Mouse (Mus musculus) heart, postnatal 14 days (tissue): ENCODE measurements around the gene Med18. TPM values are rescaled to one million over a fixed set of nuclear protein-coding genes. Genes with fewer than 3 reads are reported as not detected.
A peak's percentile ranks its signal among the peaks of the same experiment; 100 is the strongest.

ENCODE experiments used
- DNase-seq, 2 experiments: peaks; one replicate each; pipeline ENCODE4 v3.0.0; 2021 to 2022
- intact Hi-C: fragments of 180-260 bp; cut with DNase I; formaldehyde crosslinking; loops from one replicate; pipeline ENCODE4 v1.15.1; 2025
- long read RNA-seq, 2 experiments: library from polyadenylated mRNA; stranded (forward); transcript quantifications; one replicate each; pipeline ENCODE4 v2.0.0; 2021
- total RNA-seq, 2 experiments: library from RNA; stranded (reverse); gene quantifications; 2 replicates each; pipeline ENCODE4 v1.2.3; 2021

Gene Med18
- 1 to 10 TPM; 3.8 to 4.7 TPM for total RNA-seq
- long read RNA-seq, experiment 1, transcript Med18-201 (3 exons, 1,675 nt), result major isoform, 8 of 8 reads
- long read RNA-seq, experiment 1, partial matches to known transcripts, result 0 of 8 reads
- long read RNA-seq, experiment 1, other reads (novel, unspliced or antisense), result 0 of 8 reads
- long read RNA-seq, experiment 2, partial matches to known transcripts, result 0 of 4 reads
- long read RNA-seq, experiment 2, other reads (novel, unspliced or antisense), result 0 of 4 reads

DNA sequence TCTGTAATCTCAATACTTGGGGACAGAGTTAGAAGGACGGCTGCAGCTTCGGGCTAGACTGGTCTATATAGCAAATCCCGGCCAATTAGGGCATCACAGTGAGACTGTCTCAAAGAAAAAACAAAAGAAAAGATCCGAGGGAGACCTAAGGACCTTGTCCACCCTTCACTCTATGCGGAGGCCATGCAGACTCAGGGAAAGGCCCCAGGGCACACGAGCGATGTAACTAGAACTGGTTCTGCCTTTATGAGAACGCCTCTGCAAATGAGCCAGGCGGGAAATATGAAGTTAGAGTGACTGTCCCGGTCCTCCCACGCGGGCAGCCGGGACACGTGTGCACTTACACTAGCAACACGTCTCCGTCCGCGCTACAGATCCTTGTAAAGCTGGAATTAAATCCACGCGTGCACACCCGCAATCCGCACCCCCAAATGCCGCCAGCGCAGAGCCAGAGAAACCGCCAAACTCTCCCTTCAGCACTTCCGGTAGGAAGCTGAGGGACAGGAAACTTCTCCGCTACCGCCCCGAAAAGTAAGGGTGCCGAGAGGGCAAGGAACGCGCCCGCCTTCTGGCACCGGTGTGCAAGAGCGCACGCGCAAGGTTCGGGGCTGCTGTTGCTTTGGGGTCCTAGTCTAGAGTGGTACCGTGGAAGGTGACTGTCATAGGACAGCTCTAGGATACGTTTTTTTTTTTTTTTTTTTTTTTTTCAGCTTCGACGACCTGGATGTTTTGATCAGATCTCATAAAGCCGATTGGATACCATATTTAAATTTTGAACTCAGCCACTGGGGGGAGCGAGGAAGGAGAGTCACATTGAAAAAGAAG lies at the start of gene Med18:
Med18 (minus strand) TSS at position 492 of the 825 bp plus-strand sequence.
- intact Hi-C loops, result loop anchor here (1.0 to 5.0 kb wide), 3 partner anchors 41 to 51 kb away; partner anchors contain the start of gene Phactr4
- peak; percentile 89 to 93 for DNase-seq

GRCm38 (mm10) chr4:132512080-132512479 lies 48.4 kb upstream of the Med18 start:
- DNase-seq, result no peak
- intact Hi-C loops, result loop anchor here (5.0 to 10.0 kb wide), 4 partner anchors 90 to 297 kb away; partner anchors contain the start of genes Phactr4 and Ythdf2

DNA sequence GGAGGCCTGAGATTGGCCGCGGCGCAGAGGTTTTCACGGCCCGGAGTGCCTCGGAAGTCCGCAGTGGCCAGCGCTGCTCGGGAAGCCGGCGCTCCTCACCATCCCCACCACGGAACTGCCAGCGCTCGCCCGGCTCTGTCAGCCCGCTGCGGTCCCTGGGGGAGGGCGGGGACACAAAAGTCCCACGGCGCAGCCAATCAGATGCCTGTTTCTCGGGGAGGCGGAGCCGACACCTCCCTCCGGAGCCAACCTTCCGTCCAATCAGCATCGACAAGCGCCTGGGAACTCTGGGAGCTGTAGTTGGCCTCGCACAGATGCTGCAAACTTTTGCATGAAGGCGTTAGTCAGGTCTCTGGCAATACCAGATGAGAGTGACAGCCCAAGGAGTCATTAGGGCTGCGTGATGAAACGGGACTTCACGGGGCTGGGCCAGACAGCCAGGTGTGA lies 46.7 kb upstream of the Med18 start, which contains the start of gene Sesn2:
Sesn2 (minus strand) TSS at position 150 of the 447 bp plus-strand sequence.
- intact Hi-C loops, result loop anchor here (5.0 to 10.0 kb wide), 4 partner anchors 88 to 296 kb away; partner anchors contain the start of genes Phactr4 and Ythdf2
- DNase-seq, result peak; percentile 97 to 98

DNA sequence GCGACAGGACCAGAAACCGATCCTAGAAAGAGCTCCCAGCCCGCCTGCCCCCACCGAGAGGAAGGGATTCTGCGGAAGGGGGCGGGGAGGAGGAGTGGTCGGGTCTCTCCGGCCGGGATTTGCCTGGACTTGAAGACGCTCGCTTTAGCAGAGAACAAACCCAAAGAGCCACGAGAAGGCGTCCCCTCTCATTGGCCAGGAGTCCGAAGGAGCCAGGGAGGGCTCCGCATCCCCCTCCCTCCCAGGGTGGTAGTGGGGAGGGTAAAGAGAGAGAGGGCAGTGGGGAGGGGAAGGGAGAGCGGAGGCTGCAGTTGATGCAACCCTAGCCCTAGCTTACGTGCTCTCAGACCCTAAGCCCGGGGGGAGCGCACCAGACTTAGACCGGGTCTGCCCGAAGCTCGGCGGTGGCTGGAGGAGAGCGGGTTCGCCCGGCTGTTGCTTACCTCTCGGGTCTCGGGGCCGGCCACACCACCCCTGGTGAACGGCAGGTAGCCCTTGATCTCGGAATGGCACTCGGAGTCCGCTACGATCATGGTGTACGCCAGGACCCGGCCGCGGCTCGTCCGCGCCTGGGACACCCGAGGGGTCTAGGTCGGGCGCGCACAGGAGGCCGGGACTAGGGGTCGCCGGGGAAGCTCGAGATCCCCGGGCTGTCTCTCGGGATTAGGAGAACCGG lies 46.0 kb upstream of the Med18 start:
- intact Hi-C loops, result loop anchor here (2.0 to 10.0 kb wide), 5 partner anchors 47 to 295 kb away; partner anchors contain the start of genes Med18, Phactr4 and Ythdf2
- DNase-seq, result peak; percentile 77 to 81

DNA sequence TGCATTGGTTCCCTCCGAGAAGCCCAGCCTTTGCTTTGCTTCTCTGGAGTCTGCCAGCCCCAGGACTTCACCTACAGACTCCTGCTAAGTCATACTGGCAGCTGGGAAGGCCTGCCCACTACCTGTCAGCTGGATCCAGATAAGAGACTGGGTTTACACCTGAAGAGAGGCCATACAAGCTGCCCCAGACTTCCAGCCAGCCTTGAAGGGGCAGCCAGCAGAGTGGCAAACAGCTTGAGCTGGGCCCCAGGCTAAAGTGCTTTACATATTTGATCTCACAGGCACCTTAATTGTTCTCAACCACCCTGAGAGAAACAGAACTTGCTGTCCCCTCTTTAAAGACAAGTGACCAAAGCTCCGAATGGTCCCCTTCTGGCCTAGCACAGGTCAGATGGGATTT lies 43.5 kb upstream of the Med18 start:
- intact Hi-C loops, result no loop called here
- DNase-seq, result no peak

GRCm38 (mm10) chr4:132506250-132506649 lies 42.5 kb upstream of the Med18 start:
- DNase-seq, result no peak
- intact Hi-C loops, result no loop called here

GRCm38 (mm10) chr4:132505800-132506199 lies 42.1 kb upstream of the Med18 start:
- intact Hi-C loops, result no loop called here
- no peak for DNase-seq

DNA sequence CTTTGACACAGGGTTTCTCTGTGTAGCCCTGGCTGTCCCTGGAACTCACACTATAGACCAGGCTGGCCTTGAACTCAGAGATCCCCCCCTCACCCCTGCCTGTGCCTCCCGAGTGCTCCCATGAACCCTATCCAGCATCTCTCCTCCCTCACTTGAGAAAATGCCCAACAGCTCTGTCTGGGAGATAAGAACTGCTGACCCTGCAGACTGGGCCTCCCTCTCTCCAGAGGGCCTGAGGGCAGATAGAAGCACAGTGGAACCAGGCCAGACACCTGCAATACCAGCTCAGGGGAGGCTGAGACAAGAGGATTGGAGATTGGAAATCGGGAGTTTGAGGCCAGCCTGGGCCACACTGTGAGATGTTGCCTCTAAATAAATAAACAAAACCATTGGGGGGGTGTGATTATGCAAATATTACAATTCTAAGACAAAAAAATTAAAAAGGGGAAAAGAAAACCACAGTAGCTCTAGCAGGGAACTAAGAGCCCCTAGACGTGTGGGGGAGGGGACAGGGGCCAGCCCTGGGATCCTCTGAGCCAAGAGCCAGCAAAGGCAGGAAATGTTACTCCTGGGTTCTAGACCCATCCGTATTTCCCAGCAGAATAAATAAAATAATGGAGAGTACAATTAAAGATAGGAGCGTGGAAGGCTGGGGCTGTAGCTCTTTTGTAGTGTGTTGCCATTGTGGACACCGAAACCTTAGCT lies 41.5 kb upstream of the Med18 start:
- intact Hi-C loops, result no loop called here
- no peak for DNase-seq

DNA sequence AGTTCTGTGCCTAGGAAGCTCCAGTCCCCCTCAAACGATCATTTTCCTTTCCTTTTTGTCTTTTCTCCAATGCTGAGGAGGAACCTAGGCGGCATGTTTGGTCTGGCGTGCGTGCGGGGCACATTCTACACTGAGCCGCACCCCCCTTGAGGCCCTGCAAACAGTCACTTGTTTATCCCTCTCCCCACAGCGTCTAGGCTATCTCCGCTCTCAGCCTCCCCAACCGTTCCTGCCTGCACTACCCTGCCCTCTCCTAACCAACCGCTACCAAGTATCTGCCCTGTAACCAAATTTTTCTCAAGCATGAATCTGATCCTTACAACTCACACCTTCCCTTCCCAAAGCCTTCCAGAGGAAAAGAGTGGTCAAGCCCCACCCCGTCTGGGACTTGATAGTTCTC lies 39.6 kb upstream of the Med18 start:
- intact Hi-C loops, result no loop called here
- no peak for DNase-seq

GRCm38 (mm10) chr4:132501639-132502038 lies 37.9 kb upstream of the Med18 start:
- intact Hi-C loops, result no loop called here
- no peak for DNase-seq

DNA sequence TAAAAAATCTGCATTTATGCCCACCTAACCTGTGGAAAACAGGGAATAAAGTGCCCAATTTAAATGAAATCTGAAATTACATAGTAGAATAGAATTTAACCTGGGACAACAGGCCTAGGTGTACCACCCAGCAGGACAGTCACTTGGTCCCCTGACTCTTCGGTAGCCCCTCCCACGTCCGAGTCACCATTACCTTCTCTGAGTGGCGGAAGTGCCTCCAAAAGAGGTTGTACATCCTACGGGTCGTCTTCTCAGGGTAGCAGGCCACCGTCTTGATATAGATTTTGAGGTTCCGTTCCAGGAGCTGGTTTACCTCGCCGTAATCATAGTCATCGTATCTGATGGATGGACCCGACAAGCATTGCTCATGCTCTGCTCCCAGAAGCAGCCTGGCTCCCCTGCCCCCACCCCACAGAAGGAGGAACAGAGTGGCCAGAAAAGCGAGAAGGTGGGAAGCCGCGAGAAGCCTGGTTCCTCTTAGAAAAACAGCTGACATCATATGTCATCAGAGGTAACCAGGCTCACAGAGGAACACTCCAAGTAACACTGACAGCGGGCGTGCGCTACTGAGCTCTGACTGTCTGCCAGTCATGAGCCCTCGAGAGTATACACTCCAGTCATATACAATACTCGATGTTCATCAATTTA lies 30.7 kb upstream of the Med18 start:
- intact Hi-C loops, result no loop called here
- no peak for DNase-seq

GRCm38 (mm10) chr4:132492178-132493060 lies 28.7 kb upstream of the Med18 start:
- peak; percentile 44 to 64 for DNase-seq
- intact Hi-C loops, result no loop called here

DNA sequence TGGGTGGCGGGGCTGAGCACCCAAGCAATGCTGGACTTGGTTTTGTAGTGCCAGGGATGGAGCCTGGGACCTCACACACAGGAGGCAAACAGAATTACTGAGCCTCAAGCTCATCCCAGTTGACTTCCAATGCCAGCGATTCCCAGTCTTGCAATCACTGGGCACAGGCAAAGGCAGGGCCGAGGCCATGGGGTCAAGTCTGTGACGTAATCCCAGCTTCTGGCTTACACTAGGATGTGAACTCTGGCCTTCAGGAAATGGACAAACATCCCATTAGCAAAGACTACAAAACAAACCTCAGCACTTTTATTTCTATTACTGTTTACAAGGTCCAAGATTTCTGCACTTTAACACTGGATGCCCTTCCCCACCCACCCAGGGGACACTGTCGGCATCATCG lies 28.0 kb upstream of the Med18 start:
- intact Hi-C loops, result no loop called here
- DNase-seq, result no peak

GRCm38 (mm10) chr4:132491057-132491456 lies 27.3 kb upstream of the Med18 start:
- intact Hi-C loops, result no loop called here

GRCm38 (mm10) chr4:132490273-132491010 lies 26.7 kb upstream of the Med18 start:
- intact Hi-C loops, result no loop called here
- DNase-seq, result no peak

More at GRCm38 (mm10) chr4:132491057-132491456, 27.3 kb upstream of the Med18 start:
- no peak for DNase-seq

DNA sequence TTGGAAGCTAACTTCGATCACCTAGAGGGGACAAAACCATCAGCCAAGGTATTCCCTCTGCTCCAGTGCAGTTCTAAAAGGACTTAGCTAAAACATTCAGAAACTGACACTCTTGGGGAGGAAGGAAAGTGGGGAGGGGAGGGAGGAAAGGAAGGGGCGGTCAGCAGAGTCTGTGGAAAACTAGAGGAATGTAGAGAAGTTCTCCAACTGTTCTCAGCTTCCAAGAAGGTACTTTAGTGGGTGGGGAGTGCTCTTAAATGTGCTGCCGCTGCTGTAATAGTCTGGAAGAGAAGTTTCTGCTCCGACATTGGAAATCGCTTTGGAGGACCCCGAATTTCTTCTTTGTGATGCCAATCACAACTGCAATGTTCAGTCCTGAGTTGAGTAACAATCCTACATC lies 25.3 kb upstream of the Med18 start:
- intact Hi-C loops, result no loop called here
- no peak for DNase-seq

- no peak for DNase-seq
- intact Hi-C loops, result no loop called here
These were observed 24.8 kb upstream of the Med18 start for GRCm38 (mm10) chr4:132488521-132488920.

- no peak for DNase-seq
- intact Hi-C loops, result no loop called here
These were observed 21.1 kb upstream of the Med18 start for GRCm38 (mm10) chr4:132484820-132485219.
